Mouse (Mus musculus): ENCODE results near the gene Ramp3. TPM values are rescaled to one million over a fixed set of nuclear protein-coding genes. Genes with fewer than 3 reads are reported as not detected.

The Ramp3 gene
- polyA plus RNA-seq, 1 experiment from 2014 or later: 8.1 TPM

GRCm38 (mm10) chr11:6705516-6705915 is 47.2 kb downstream of the Ramp3 start:
- Histone ChIP-seq H3K27ac (ENCODE audit: low read length) (no peak overlapping the region), H3K36me3 (ENCODE audit: control insufficient read depth, insufficient read depth) (no peaks in the 10 kb centered on the region)

GRCm38 (mm10) chr11:6706796-6707195 is 48.5 kb downstream of the Ramp3 start:
- Histone ChIP-seq H3K27ac (ENCODE audit: low read length) (no peak overlapping the region), H3K9ac (replicated peaks; ENCODE audit: low read depth, low read length) (no peak overlapping the region), H3K4me1 (replicated peaks; ENCODE audit: control insufficient read depth, insufficient read depth, low read length) (no peaks in the 10 kb centered on the region), H3K9me3 (ENCODE audit: control insufficient read depth, low read length) (no peaks in the 10 kb centered on the region; the same call in 1 of the 2 replicates), H3K4me3 (replicated peaks; ENCODE audit: low read length) (no peak overlapping the region), H3K36me3 (ENCODE audit: control insufficient read depth, insufficient read depth) (no peaks in the 10 kb centered on the region), H3K27me3 (replicated peaks; ENCODE audit: control insufficient read depth, insufficient read depth, low read length) (no peaks in the 10 kb centered on the region), H3K4me2 (ENCODE audit: low read length) (no peak overlapping the region)
- 92% methylated on average over 13 of the region's 13 CpGs for WGBS
- ATAC-seq: no peak

More at GRCm38 (mm10) chr11:6705516-6705915, 47.2 kb downstream of the Ramp3 start:
- 77% methylated on average over 5 of the region's 5 CpGs for WGBS
- Histone ChIP-seq H3K4me1 (replicated peaks; ENCODE audit: control insufficient read depth, insufficient read depth, low read length) (no peaks in the 10 kb centered on the region), H3K4me2 (ENCODE audit: low read length) (no peak overlapping the region), H3K9me3 (ENCODE audit: control insufficient read depth, low read length) (peaks cover 3% of the 10 kb centered on the region; the same call in 1 of the 2 replicates), H3K9ac (replicated peaks; ENCODE audit: low read depth, low read length) (no peak overlapping the region), H3K4me3 (replicated peaks; ENCODE audit: low read length) (no peak overlapping the region), H3K27me3 (replicated peaks; ENCODE audit: control insufficient read depth, insufficient read depth, low read length) (no peaks in the 10 kb centered on the region)
- no peak for ATAC-seq

- Histone ChIP-seq H3K4me1 (replicated peaks; ENCODE audit: control insufficient read depth, insufficient read depth, low read length) (no peaks in the 10 kb centered on the region), H3K27me3 (replicated peaks; ENCODE audit: control insufficient read depth, insufficient read depth, low read length) (no peaks in the 10 kb centered on the region), H3K27ac (ENCODE audit: low read length) (no peak overlapping the region), H3K36me3 (ENCODE audit: control insufficient read depth, insufficient read depth) (no peaks in the 10 kb centered on the region), H3K4me2 (ENCODE audit: low read length) (no peak overlapping the region), H3K9ac (replicated peaks; ENCODE audit: low read depth, low read length) (no peak overlapping the region), H3K9me3 (ENCODE audit: control insufficient read depth, low read length) (no peaks in the 10 kb centered on the region; the same call in 1 of the 2 replicates), H3K4me3 (replicated peaks; ENCODE audit: low read length) (no peak overlapping the region)
- no peak for ATAC-seq
- 90% methylated on average over 7 of the region's 7 CpGs for WGBS
These were observed 50.1 kb downstream of the Ramp3 start for GRCm38 (mm10) chr11:6708437-6708836.

GRCm38 (mm10) chr11:6710409-6710808 is 52.1 kb downstream of the Ramp3 start:
- no peak for ATAC-seq
- H3K9ac ChIP-seq (replicated peaks; ENCODE audit: low read depth, low read length): no peak overlapping the region
- no peaks in the 10 kb centered on the region for H3K36me3 ChIP-seq (ENCODE audit: control insufficient read depth, insufficient read depth)
- no peaks in the 10 kb centered on the region for H3K27me3 ChIP-seq (replicated peaks; ENCODE audit: control insufficient read depth, insufficient read depth, low read length)
- H3K9me3 ChIP-seq (ENCODE audit: control insufficient read depth, low read length): no peaks in the 10 kb centered on the region; the same call in 1 of the 2 replicates
- H3K27ac ChIP-seq (ENCODE audit: low read length): no peak overlapping the region
- H3K4me1 ChIP-seq (replicated peaks; ENCODE audit: control insufficient read depth, insufficient read depth, low read length): no peaks in the 10 kb centered on the region
- WGBS: 81% methylated on average over 2 of the region's 2 CpGs
- H3K4me2 ChIP-seq (ENCODE audit: low read length): no peak overlapping the region
- no peak overlapping the region for H3K4me3 ChIP-seq (replicated peaks; ENCODE audit: low read length)

- Histone ChIP-seq H3K36me3 (ENCODE audit: control insufficient read depth, insufficient read depth) (no peaks in the 10 kb centered on the region), H3K4me3 (replicated peaks; ENCODE audit: low read length) (no peak overlapping the region), H3K4me1 (replicated peaks; ENCODE audit: control insufficient read depth, insufficient read depth, low read length) (no peaks in the 10 kb centered on the region), H3K9me3 (ENCODE audit: control insufficient read depth, low read length) (no peaks in the 10 kb centered on the region), H3K27ac (ENCODE audit: low read length) (no peak overlapping the region), H3K4me2 (ENCODE audit: low read length) (no peak overlapping the region), H3K9ac (replicated peaks; ENCODE audit: low read depth, low read length) (no peak overlapping the region), H3K27me3 (replicated peaks; ENCODE audit: control insufficient read depth, insufficient read depth, low read length) (no peaks in the 10 kb centered on the region)
- no peak for ATAC-seq
- WGBS: 89% methylated on average over 5 of the region's 5 CpGs
These were observed 62.4 kb downstream of the Ramp3 start for GRCm38 (mm10) chr11:6720746-6721145.

- Histone ChIP-seq H3K27me3 (replicated peaks; ENCODE audit: control insufficient read depth, insufficient read depth, low read length) (no peaks in the 10 kb centered on the region), H3K9ac (replicated peaks; ENCODE audit: low read depth, low read length) (no peak overlapping the region), H3K4me3 (replicated peaks; ENCODE audit: low read length) (no peak overlapping the region), H3K4me1 (replicated peaks; ENCODE audit: control insufficient read depth, insufficient read depth, low read length) (no peaks in the 10 kb centered on the region), H3K4me2 (ENCODE audit: low read length) (no peak overlapping the region), H3K36me3 (ENCODE audit: control insufficient read depth, insufficient read depth) (no peaks in the 10 kb centered on the region), H3K27ac (ENCODE audit: low read length) (no peak overlapping the region), H3K9me3 (ENCODE audit: control insufficient read depth, low read length) (no peaks in the 10 kb centered on the region)
- ATAC-seq: no peak
- WGBS: 90% methylated on average over 5 of the region's 5 CpGs
These were observed 68.6 kb downstream of the Ramp3 start for GRCm38 (mm10) chr11:6726921-6727320.

Other genes starting within 250 kb of the Ramp3 start
- 3,622 and 3,688 TPM in 2 replicates for gene Ppia, start 243.1 kb upstream of the Ramp3 start, polyA plus RNA-seq (2015; fragmentation: Nextera tagmentation; extraction: Ambion mirVana)
- gene H2afv, start 214.1 kb upstream of the Ramp3 start, polyA plus RNA-seq (2015; fragmentation: Nextera tagmentation; extraction: Ambion mirVana): 438 and 507 TPM in 2 replicates
- 14.4 and 16.7 TPM in 2 replicates for gene Purb, start 182.6 kb upstream of the Ramp3 start, polyA plus RNA-seq (2015; fragmentation: Nextera tagmentation; extraction: Ambion mirVana)
- gene Myo1g, start 137.6 kb upstream of the Ramp3 start, polyA plus RNA-seq (2015; fragmentation: Nextera tagmentation; extraction: Ambion mirVana): 0.20 and 0.60 TPM in 2 replicates
- 101 and 107 TPM in 2 replicates for gene Ccm2, start 111.6 kb upstream of the Ramp3 start, polyA plus RNA-seq (2015; fragmentation: Nextera tagmentation; extraction: Ambion mirVana)
- gene Nacad, start 52.5 kb upstream of the Ramp3 start, polyA plus RNA-seq (2015; fragmentation: Nextera tagmentation; extraction: Ambion mirVana): 62.5 and 71.1 TPM in 2 replicates
- gene Tbrg4, start 32.5 kb upstream of the Ramp3 start, polyA plus RNA-seq (2015; fragmentation: Nextera tagmentation; extraction: Ambion mirVana): 28.2 and 32.2 TPM in 2 replicates
- not detected in 2 replicates for gene Wap, start 19.9 kb upstream of the Ramp3 start, polyA plus RNA-seq (2015; fragmentation: Nextera tagmentation; extraction: Ambion mirVana)
- not detected in 2 replicates for gene Gm11983, start 179.1 kb downstream of the Ramp3 start, polyA plus RNA-seq (2015; fragmentation: Nextera tagmentation; extraction: Ambion mirVana)

All from forebrain, embryonic 16.5 days (tissue).